Mouse (Mus musculus) liver, postnatal 0 days (tissue): ENCODE data around the gene Ggact.

Source experiments
- CTCF ChIP-seq: sonication (generic); IDR thresholded peaks from 2 replicates; pipeline ENCODE4 v1.5.1; 2016; ENCODE audit warnings: antibody characterized with exemption, low read depth
- EP300 ChIP-seq: IDR thresholded peaks from 2 replicates; pipeline ENCODE4 v1.6.1; 2016; ENCODE audit warnings: antibody characterized with exemption, low read depth, mild to moderate bottlenecking

GRCm38 (mm10) chr14:122872612-122873011 is 40.9 kb downstream of the Ggact start:
- TF ChIP-seq CTCF = no peak
- no peak for TF ChIP-seq EP300
